Mouse (Mus musculus) intestine, embryonic 14.5 days (tissue): ENCODE data around the gene Tmod2. TPM values are rescaled to one million over a fixed set of nuclear protein-coding genes. Genes with fewer than 3 reads are reported as not detected.

ENCODE experiments used
- ATAC-seq: fragments of 200-750 bp; cut with Nextera tagmentation; replicated peaks from 2 replicates; pipeline ENCODE4 v1.8.0; 2017; ENCODE audit warnings: low read depth, moderate number of reproducible peaks, moderate TSS enrichment, moderate library complexity; ENCODE audit not compliant: low FRiP score, low TSS enrichment
- DNase-seq: peaks from one replicate; pipeline ENCODE4 v3.0.0-alpha.2; 2018; ENCODE audit warnings: low spot score
- H3K27ac ChIP-seq: fragments of 300-500 bp; sonication (generic); 2 replicates; pipeline ENCODE4 v1.5.1; 2014; ENCODE audit warnings: low read depth, mild to moderate bottlenecking, control low read depth
- H3K27me3 ChIP-seq: fragments of 300-500 bp; sonication (generic); replicated peaks from 2 replicates; pipeline ENCODE4 v1.6.1; 2014; ENCODE audit warnings: low read length, control low read depth; ENCODE audit not compliant: control insufficient read depth, insufficient read depth
- H3K36me3 ChIP-seq: fragments of 300-500 bp; sonication (generic); 2 replicates; pipeline ENCODE4 v1.6.1; 2014; ENCODE audit warnings: low read length, control low read depth; ENCODE audit not compliant: control insufficient read depth, insufficient read depth
- H3K4me1 ChIP-seq: fragments of 300-500 bp; sonication (generic); replicated peaks from 2 replicates; pipeline ENCODE4 v1.6.1; 2014; ENCODE audit warnings: low read length, control low read depth, mixed read lengths; ENCODE audit not compliant: control insufficient read depth, insufficient read depth
- H3K4me2 ChIP-seq: fragments of 300-500 bp; sonication (generic); 2 replicates; pipeline ENCODE4 v1.6.1; 2014; ENCODE audit warnings: low read length
- H3K4me3 ChIP-seq: fragments of 300-500 bp; sonication (generic); 2 replicates; pipeline ENCODE4 v1.5.1; 2014; ENCODE audit warnings: low read depth, low read length, control low read depth, mixed read lengths
- H3K9ac ChIP-seq: fragments of 300-500 bp; sonication (generic); 2 replicates; pipeline ENCODE4 v1.6.1; 2014; ENCODE audit warnings: mild to moderate bottlenecking, low read length
- H3K9me3 ChIP-seq: fragments of 300-500 bp; sonication (generic); 2 replicates; pipeline ENCODE4 v1.6.1; 2016; ENCODE audit warnings: low read length, control low read depth; ENCODE audit not compliant: control insufficient read depth
- WGBS: fragments of 180-500 bp; shearing (Covaris S2); extraction: QIAGEN DNeasy Blood & Tissue Kit; methylation state at CpG from one replicate; pipeline ENCODE4 v1.1.7; 2014; 5-methylcytosine and 5-hydroxymethylcytosine counted together
- polyA plus RNA-seq: library from polyadenylated mRNA; unstranded; fragments of >200 nt; fragmentation: Nextera tagmentation; extraction: Ambion mirVana; gene quantifications from 2 replicates; pipeline ENCODE4 v1.2.1, GENCODE M21; 2014

The Tmod2 gene
- polyA plus RNA-seq, 1 experiment from 2014 or later: 17.6 TPM

DNA sequence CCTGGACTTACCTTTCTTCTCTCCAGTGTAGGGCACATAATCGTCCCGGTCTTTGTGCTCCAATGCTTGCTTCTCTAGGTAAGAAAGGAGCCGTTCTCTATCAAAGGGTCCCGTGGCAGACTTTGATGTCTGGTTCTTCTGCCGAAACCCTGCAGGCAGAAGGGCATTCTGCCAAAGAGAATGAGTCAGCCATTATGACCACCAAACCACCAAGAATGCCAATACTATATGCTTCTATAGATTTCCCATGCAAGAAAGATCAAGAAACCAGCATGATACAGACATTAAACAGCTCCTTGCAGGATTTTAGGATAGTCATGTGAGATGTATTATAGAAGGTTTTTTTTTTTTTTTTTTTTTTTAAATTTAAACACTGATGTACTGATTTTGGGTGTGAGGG lies 81.8 kb downstream of the Tmod2 start:
- Histone ChIP-seq H3K36me3 (peaks cover 25% of the 10 kb centered on the region), H3K9me3 (no peaks in the 10 kb centered on the region), H3K4me3 (no peak overlapping the region), H3K27me3 (no peaks in the 10 kb centered on the region), H3K4me2 (no peak overlapping the region), H3K27ac (no peak overlapping the region), H3K4me1 (no peaks in the 10 kb centered on the region), H3K9ac (no peak overlapping the region)
- DNase-seq: no peak
- no peak for ATAC-seq
- WGBS: 88% methylated on average over 5 of the region's 5 CpGs

- Histone ChIP-seq H3K27me3 (no peaks in the 10 kb centered on the region), H3K9ac (no peak overlapping the region), H3K4me3 (no peak overlapping the region), H3K4me2 (no peak overlapping the region), H3K36me3 (peaks cover 25% of the 10 kb centered on the region), H3K4me1 (no peaks in the 10 kb centered on the region), H3K9me3 (no peaks in the 10 kb centered on the region), H3K27ac (no peak overlapping the region)
- DNase-seq (no peak), ATAC-seq (no peak)
- WGBS: 96% methylated on average over 9 of the region's 9 CpGs
These were observed 83.0 kb downstream of the Tmod2 start for GRCm38 (mm10) chr9:75528096-75528495.

GRCm38 (mm10) chr9:75527368-75528059 lies 83.6 kb downstream of the Tmod2 start:
- DNase-seq (no peak), ATAC-seq (0 out of 2 replicates have a peak, but pooled peaks have one; percentile 55)
- Histone ChIP-seq H3K27ac (no peak overlapping the region), H3K4me2 (no peak overlapping the region), H3K9me3 (no peaks in the 10 kb centered on the region), H3K36me3 (peaks cover 24% of the 10 kb centered on the region), H3K4me3 (no peak overlapping the region), H3K27me3 (no peaks in the 10 kb centered on the region), H3K9ac (no peak overlapping the region), H3K4me1 (no peaks in the 10 kb centered on the region)
- 75% methylated on average over 13 of the region's 13 CpGs for WGBS

GRCm38 (mm10) chr9:75523646-75524045 lies 87.5 kb downstream of the Tmod2 start:
- no peak overlapping the region for H3K9ac ChIP-seq
- no peak overlapping the region for H3K27ac ChIP-seq
- 0 out of 2 replicates have a peak, but pooled peaks cover under 1% of the 10 kb centered on the region for H3K36me3 ChIP-seq
- no peak overlapping the region for H3K4me2 ChIP-seq
- no peaks in the 10 kb centered on the region for H3K4me1 ChIP-seq
- H3K9me3 ChIP-seq: no peaks in the 10 kb centered on the region
- no peaks in the 10 kb centered on the region for H3K27me3 ChIP-seq
- H3K4me3 ChIP-seq: no peak overlapping the region
- ATAC-seq: no peak
- WGBS: 84% methylated on average over 6 of the region's 6 CpGs
- no peak for DNase-seq

DNA sequence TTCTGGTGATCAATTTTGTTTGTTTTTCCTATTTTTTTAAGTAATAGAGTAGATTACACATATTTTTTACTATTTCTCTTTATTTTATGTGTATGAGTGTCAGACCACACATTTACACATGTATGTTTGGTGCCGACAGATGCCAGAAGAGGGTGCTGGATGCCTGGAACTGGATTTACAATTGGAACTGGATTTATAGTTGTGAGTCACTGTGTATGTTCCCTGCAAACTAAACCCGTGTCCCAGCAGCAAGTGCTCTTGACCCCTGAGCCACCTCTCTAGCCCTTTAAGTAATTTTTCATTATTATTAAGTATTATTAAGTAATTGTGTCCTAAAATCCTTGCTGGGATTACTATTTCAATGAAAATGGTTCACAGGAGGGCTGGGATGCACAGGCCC lies 88.9 kb downstream of the Tmod2 start:
- no peaks in the 10 kb centered on the region for H3K9me3 ChIP-seq
- 65% methylated on average over 2 of the region's 2 CpGs for WGBS
- DNase-seq: no peak

DNA sequence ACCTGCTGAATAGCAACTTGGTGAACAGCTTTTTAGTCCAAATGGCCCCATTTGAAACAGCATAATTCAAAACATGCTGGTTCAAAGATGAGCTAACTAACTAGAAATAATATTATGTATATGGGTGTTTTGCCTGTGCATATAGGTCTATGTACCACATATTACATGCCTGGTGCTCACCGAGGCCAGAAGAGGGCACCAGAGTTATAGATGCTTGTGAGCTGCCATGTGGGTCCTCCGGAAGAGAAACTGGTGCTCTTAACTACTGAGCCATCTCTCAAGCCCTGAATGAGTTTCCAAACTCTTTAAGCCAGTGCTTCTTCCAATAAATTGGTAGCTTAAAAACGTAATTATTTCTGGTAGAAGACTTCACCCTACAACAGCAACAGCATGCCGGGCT lies 89.3 kb downstream of the Tmod2 start:
- no peaks in the 10 kb centered on the region for H3K27me3 ChIP-seq
- H3K4me2 ChIP-seq: no peak overlapping the region
- no peak overlapping the region for H3K4me3 ChIP-seq
- no peak for ATAC-seq
- H3K9me3 ChIP-seq: no peaks in the 10 kb centered on the region
- H3K27ac ChIP-seq: no peak overlapping the region
- 0 out of 2 replicates have a peak, but pooled peaks cover 4% of the 10 kb centered on the region for H3K36me3 ChIP-seq
- no peak for DNase-seq
- 62% methylated on average over 4 of the region's 4 CpGs for WGBS
- no peak overlapping the region for H3K9ac ChIP-seq
- no peaks in the 10 kb centered on the region for H3K4me1 ChIP-seq

More for the DNA sequence above, 88.9 kb downstream of the Tmod2 start:
- H3K4me3 ChIP-seq: no peak overlapping the region
- no peak overlapping the region for H3K9ac ChIP-seq
- no peaks in the 10 kb centered on the region for H3K27me3 ChIP-seq
- no peak overlapping the region for H3K4me2 ChIP-seq
- no peak for ATAC-seq
- no peak overlapping the region for H3K27ac ChIP-seq
- H3K4me1 ChIP-seq: no peaks in the 10 kb centered on the region
- 0 out of 2 replicates have a peak, but pooled peaks cover 4% of the 10 kb centered on the region for H3K36me3 ChIP-seq

- no peaks in the 10 kb centered on the region for H3K9me3 ChIP-seq
- H3K27me3 ChIP-seq: no peaks in the 10 kb centered on the region
- WGBS: 94% methylated on average over 8 of the region's 8 CpGs
- no peak overlapping the region for H3K4me2 ChIP-seq
- H3K4me3 ChIP-seq: no peak overlapping the region
- no peak overlapping the region for H3K9ac ChIP-seq
- DNase-seq: no peak
- no peak for ATAC-seq
- peaks cover 8% of the 10 kb centered on the region; the same call in 1 of the 2 replicates for H3K36me3 ChIP-seq
- H3K27ac ChIP-seq: no peak overlapping the region
- H3K4me1 ChIP-seq: no peaks in the 10 kb centered on the region
These were observed 90.2 kb downstream of the Tmod2 start for GRCm38 (mm10) chr9:75520940-75521339.

DNA sequence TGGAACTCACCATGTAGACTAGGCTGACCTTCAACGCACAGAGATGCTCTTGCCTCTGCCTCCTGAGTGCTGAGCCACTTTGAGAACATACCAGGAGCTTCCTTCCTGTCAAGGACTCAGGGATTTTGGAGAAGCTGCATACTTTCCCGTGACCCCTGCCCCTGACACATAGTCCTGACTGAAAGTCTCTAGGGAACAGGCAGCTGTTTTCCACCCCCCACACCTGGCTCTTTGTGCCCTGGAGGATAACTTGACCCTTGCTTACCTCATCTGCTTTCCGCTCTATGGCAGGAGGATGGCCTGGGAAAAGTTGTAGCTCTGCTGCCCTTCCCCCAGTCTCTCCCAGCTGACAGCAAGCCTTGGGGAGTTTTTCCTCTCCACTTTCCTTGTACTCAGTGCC lies 93.4 kb downstream of the Tmod2 start:
- DNase-seq: no peak
- Histone ChIP-seq H3K36me3 (peaks cover 33% of the 10 kb centered on the region), H3K27me3 (no peaks in the 10 kb centered on the region), H3K4me1 (no peaks in the 10 kb centered on the region), H3K9ac (no peak overlapping the region), H3K4me2 (no peak overlapping the region), H3K27ac (no peak overlapping the region), H3K9me3 (no peaks in the 10 kb centered on the region), H3K4me3 (no peak overlapping the region)
- WGBS: 71% methylated on average over 3 of the region's 3 CpGs
- ATAC-seq: no peak
